Mouse (Mus musculus) testis, postnatal 10 days (tissue): ENCODE data around the gene Ttc37.

Experiments used
- DNase-seq: peaks from one replicate; pipeline ENCODE4 v3.0.0; 2021; ENCODE audit warnings: low spot score

Gene Ttc37

DNA sequence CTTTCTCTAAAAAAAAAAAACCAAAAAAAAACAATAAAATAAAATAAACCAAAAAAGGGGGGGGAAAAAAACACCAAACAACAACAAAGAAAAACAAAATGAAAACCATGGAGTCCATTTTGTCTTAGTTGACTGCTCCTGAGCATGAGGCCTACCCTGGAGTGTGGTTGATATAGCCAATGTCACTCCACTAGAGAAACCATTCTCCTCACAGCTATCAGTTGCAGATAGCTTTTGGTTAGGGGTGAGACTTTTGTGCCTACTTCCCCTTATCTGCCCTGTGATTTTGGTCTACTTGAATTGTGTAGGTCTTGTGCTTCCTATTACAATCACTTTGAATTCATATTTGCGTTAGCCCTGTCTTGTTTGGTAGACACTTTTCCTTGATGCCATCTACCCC lies 59.0 kb downstream of the Ttc37 start:
- no peak for DNase-seq

DNA sequence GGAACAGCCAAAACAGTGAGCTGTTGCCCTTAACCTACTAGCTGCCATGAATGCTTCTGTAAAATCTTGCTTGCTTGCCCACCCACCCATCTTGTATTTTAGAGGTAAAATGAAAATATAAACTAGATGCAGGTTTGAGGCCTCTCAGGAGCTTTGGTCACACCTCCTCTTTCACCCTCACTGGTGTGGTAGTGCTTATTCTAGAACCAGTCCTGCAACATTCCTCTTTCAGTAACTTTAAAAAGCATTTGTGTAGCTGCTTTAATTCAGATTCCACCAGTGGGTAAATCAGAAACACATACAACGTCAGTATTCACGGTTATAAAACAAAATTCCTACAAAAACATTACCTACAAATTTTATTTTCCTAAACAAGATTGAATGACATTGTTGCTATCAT lies 62.1 kb downstream of the Ttc37 start:
- DNase-seq: no peak

DNA sequence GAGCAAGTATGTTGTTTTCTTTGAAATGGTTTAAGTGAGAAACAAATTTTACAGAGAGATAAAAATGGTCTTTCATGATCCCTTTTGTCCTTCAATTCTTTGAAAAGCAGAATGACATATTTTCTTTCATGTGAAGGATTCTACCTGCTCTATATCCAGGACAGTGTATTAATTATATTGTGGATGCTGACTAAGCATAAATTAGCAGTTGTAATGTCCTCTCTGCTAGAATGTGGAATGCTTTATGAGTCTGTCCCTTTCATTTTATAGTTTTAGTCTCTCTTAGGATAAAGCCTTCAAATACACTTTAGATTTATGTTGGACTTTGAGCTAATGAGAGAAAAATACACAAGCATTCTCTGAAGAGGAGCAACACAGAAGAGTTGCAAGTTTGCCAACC lies 75.8 kb downstream of the Ttc37 start:
- DNase-seq: no peak

DNA sequence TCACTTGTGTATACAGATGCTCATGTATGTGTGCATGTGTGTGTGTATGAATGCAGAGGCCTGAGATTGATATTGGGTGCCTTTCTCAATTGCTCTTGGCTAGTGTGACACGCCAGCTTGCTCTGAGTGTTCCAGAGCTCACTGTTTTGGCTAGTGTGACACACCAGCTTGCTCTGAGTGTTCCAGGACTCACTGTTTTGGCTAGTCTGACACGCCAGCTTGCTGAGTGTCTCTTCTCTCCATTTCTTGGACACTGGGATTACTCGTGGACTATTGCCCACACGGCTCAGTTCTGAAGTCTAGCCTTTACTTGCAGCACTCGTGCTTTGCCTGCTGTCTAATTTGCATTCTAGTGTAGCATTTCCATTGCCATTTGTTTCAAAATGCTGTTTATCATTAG lies 80.2 kb downstream of the Ttc37 start:
- DNase-seq: no peak

DNA sequence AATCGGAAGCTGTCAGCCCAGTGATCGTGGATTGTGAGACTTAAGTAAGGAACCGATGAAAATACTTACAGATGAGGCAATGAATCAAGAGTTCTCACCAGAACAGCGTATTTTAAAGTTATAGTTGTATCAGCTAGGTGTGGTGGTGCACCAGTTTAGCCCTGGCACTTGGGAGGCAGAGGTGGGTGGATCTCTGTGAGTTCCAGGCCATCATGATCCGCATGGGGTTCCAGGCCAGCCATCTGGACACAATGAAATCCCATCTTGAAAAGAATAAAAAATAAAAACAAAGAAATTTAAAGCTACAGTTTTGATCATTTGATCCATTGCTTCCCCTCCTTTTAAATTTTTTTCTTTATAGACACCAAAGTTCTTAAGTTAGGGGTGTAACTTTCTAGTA lies 89.1 kb downstream of the Ttc37 start:
- no peak for DNase-seq

DNA sequence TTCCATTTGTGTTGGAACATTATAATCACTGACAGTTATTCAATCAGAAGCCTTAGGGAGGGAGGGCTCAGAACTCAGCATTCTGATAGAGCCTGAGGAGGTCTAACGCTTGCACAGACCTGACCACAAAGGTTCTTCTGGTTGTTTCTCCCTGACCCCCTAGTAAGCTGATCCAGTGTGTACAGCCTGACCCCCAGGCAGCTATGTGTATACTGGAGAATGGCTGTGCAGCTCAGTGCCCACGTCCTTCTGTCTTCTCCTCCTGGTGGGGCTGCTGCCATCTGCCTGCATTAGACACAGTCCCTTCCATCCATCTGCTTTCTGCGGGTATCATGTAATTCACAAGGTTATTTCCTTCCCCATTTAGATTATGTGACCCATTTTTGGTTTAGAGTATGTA lies 90.7 kb downstream of the Ttc37 start:
- DNase-seq: no peak

DNA sequence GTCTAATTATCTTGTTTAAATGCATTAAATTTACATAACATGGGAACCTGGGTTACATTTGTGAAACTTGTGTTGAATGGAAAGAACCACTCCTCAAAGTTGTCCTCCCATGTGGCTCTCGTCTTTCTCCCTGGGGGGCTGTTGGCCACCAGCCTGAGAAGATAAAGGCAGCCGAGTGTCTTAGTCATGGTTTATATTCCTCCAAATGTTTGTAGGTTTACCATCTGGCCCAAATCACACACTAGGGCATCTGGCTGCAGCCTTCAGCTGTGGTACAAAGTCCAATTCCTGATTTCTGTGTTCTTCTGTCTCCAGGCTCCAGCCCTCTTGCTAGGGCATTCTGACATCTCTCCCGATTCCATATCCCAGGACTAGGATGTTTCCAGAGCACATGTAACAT lies 91.7 kb downstream of the Ttc37 start:
- DNase-seq: no peak

DNA sequence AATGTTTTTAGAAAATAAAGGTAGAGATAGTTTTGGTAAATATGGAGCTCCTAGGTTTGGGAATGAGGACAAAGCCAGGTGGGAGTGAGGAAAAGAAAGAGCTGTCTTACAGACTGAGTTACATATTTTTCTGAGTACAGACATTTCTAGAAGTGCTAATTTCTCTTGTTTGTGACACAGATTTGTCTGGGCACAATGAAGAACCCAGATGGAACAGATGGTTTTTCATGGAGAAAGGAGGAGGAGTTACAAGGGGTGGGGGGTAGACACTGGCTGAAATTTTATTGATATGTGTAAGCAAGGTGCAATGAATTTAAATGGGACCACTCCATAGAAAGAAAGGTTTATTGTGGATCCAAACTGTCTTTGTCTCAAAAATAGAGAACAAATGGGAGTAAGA lies 96.4 kb downstream of the Ttc37 start:
- no peak for DNase-seq

DNA sequence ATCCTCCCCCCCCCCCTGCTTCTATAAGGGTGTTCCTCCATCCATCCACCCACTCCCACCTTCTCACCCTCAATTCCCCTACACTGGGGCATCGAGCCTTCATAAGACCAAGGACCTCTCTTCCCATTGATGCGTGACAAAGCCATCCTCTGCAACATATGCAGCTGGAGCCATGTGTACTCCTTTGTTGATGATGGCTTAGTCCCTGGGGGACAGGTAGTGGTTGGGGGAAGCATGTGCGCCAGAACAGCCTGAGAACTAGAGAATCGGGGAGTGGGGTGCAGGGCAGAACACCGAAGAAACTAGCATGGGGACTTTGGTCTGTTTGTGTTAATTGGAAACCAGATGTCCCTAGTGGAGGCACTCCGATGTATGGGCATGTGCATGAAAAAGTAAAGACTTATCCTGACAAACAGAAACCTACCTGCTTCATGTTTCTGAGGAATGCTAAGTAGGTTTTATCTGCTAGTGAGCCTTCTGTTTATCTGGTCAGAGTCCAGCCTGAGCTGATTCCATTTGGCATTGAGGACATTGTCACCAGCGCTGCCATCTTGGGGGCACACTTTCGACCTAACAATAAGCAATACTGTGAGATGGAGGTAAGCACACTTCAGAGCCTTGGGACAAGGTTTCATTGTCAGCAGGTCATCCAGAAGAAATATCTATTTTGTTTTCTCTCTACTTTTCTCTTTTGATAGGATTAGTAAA lies 97.1 kb downstream of the Ttc37 start:
- DNase-seq: no peak

DNA sequence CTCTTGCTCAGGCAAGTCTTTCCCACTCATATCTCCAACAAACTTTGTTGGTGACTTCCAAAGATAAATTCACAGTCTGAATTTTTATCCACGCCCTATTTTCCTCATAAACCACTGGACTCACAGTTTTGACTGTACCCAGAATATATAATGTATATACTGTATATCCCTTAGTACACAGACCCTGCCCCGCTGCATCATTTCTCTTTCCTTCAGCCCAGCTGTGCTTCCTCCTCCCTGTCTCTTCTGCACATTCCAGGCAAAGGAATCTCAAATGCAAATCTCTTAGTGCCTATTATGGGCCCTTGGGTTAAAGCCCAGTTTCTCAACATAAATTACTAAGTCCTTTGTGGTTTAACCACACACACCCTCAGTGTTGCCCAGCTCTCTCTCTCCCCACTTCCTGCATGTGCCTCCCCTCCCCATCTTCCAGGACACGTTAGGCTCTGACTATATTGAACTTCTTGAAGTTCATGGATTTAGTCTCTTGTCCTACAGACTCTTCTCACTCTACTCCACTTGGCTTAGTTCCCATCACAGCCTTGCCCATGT lies 98.8 kb downstream of the Ttc37 start:
- DNase-seq: no peak

DNA sequence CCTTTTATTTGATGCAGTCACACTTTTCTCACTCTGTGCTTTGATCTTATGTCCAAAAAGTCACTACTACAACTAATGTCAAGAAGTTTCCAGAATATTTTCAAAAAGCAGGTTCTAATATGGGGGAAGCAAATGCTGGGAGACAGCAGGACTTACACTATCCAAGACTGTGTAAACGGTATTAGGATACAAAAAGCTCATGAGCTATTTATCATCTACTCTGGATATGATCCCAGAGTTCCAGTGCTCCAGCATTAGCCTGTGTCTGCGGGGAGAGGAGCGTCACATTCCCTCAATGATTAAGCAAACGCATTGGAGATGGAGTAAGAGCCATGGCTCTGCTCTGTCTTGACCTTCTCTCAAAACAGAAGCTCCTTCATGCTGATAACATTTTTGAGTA lies 101.4 kb downstream of the Ttc37 start:
- no peak for DNase-seq

DNA sequence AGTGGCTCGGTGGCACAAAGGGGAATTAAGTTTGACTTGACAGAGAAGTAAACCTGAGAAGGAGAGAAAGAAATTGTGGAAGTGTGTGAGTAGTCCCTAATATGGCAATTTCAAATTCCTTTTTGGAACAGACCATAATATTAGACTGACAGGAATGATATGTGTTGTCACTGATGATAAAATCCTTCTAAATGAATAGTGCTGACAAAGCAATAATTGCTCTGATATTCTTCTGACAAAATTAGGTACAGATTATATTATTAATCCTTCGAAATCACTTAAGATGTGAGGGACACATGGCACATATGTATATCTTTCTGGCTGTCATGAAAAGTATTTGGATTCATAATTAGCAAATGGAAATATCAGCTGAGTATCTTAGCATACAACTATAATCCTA lies 116.4 kb downstream of the Ttc37 start:
- no peak for DNase-seq

DNA sequence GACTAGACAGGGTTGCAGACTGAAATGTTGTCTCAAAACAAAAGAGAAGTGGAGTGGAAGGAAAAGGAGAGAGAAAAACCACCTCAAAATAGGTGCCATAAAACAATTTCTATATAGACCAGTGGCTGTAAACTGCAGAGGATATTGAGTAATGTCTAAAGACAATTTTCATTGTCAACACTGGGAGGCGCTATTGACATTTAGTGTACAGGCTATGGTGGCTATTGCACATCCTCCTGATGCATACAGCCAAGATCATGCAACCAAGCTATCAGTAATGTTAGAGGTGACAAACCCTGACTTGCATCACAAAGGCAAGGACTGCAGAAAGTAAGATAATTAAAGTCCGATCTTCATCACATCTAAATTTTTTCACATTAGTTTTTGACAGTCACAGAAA lies 116.9 kb downstream of the Ttc37 start:
- DNase-seq: no peak
